Mouse (Mus musculus) megakaryocyte-erythroid progenitor cell, adult 5-6 weeks (primary cell): ENCODE data around the gene Fam19a1. TPM values are rescaled to one million over a fixed set of nuclear protein-coding genes. Genes with fewer than 3 reads are reported as not detected.

ENCODE experiments used
- ATAC-seq: replicated peaks from 2 replicates; pipeline ENCODE4 v1.8.0; 2016; ENCODE audit warnings: mild to moderate bottlenecking, inconsistent platforms; ENCODE audit not compliant: severe bottlenecking, poor library complexity, low FRiP score, low TSS enrichment
- total RNA-seq, 2 experiments: library from RNA; stranded (forward) in 1 of 2; stranded (reverse) in 1 of 2; fragments of 200-1000, 215-1000 nt in 1 of 2; fragments of >200 nt in 1 of 2; fragmentation: Nextera tagmentation in 1 of 2; gene quantifications; 2 replicates each; pipeline ENCODE4 v1.2.3; 2014 to 2017

Gene Fam19a1
- total RNA-seq, 2 experiments from 2014 or later: not detected

DNA sequence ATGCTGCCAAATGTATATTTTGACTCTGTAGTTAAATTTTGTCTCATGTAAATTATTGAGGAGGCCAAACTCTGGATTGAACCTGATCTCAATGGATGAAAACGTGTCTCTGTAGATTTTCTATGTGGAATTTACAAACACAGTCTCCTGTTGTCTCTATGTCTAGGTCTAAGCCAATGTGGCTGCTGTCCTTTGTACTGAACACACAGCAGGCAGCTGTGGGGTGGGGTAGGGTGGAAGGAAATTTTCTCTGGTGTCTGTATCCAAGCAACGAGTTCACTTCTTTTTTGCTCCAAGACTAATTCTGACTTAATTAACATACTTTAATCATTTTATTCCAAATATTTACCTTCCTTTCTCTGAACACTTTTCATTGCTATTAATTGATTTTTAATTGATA lies 307.6 kb downstream of the Fam19a1 start:
- no peak for ATAC-seq

DNA sequence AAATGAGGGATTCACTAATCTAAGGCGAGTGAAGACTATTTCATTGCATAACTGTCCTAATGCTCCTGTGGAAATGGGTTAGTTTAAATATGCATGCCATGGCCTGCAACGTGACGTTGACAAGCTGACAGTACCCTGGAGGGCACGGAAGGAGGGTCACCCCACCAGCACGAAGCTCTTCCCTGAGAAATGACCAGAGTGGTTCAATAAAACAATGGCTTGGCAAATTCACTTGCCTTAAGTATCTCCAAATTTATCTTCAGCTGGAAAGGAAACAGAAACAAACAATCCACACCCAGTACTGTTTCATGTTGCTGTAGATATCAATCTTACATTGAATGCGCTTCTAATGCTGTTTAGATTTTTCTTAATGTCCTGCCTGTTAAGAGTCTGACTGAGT lies 316.4 kb downstream of the Fam19a1 start:
- no peak for ATAC-seq

DNA sequence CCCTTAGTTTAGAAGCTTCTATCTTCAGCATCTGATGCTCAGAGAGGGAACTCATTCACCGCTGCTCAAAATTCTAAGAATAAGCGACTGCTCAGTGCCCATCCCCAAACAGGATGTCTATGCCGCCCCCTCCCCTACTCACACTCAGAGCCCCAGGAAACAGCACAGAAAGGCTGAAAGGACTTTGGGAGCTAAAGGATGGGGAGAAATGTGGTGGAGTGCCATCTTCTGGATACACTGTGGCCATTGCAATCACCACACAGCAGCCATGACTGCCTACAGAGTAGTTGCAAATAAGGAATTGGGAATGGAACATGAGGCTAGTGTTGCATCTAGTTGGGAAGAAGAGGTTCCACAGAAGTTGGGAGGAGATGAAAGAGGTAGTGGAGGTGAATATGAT lies 319.4 kb downstream of the Fam19a1 start:
- no peak for ATAC-seq

DNA sequence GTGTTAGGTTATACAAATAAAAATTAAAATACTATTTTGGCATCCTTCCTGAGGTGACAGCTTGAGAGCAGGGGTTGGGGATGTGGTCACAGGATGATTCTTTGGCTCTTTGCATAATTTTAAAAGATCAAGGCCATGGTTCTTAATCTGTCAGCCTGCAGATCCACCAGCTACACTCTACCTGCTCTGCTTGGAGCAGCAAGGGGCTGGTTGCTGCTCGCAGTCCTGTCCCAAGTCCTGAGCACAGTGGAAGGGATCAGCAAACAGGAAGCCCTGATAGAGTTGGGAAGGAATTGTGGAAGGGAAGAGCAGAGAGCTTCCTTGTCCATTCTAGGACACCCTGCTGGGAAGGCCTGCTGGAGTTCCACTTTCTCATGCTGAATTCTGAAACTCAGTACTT lies 320.9 kb downstream of the Fam19a1 start:
- ATAC-seq: no peak

DNA sequence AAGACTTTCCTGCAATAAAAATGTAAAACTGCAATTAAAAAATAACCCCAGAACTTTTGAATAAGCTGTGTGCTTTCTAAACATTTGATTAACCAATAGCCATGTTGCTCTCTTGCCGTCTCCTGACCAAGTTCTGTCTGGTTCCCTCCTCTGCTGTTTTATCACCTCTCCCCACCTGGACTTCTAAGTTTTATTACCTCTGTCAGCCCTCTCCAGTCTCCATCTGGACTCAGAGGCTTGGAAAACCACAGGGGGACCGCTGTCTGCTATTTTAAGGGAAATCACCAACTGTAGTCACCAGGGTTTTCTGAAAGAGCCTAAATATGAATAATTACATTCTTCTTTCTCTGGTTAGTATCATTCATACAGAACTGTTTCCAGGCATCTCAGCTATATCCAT lies 322.6 kb downstream of the Fam19a1 start:
- no peak for ATAC-seq

DNA sequence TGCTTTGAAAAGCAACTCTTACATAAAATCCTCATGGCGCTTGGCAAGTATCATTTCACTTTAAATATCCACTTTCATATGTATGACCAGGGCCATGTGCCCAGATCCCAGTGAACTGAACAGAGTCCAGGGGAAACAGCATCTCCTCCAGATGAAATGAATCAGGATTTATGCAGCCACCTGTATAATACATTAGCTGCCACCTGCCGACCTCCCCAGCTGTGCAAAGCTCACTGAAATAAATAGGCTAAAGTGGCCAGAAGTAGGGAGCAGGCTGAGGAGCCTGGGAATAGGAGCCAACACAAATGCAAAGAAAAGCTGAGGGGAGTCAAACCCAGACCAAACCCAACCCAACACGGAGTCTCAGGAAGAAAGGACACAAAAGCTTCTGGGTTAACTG lies 324.9 kb downstream of the Fam19a1 start:
- no peak for ATAC-seq

DNA sequence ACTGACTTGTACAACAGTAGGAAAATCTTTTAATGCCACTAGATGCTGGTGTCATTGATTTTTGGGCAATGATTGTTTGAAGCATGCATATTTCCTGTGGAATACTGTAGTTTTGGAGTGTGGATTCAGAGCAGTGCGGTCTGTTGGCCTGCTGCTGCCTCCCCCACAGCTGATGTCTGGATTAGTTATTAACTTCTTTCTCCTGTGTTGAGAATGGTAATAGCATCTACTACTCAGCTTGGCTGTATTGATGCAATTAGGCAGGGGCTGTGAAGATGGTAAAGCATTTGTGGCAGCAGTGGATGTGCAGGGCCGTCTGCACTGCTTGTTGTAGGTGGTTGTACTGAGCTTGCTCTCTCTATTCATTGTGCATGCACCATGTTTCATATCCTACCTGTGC lies 326.5 kb downstream of the Fam19a1 start:
- no peak for ATAC-seq

DNA sequence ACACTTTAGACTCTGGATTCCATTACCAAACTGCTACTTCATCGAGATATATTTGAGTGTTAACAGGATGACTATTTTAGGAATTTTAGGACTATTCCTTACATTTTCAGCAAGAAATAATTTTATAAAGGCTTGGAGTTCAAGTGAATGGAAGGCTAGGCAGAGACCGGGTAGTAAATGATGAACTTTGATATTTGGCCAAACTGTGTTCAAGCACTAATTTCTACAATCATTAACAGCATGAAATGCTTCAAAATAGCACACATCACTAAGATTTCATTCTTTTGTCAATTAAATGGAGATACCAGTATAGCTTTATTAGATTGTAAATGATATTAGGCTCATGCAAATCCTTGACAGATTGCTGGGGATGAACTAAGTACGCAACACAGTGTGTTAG lies 329.0 kb downstream of the Fam19a1 start:
- no peak for ATAC-seq

DNA sequence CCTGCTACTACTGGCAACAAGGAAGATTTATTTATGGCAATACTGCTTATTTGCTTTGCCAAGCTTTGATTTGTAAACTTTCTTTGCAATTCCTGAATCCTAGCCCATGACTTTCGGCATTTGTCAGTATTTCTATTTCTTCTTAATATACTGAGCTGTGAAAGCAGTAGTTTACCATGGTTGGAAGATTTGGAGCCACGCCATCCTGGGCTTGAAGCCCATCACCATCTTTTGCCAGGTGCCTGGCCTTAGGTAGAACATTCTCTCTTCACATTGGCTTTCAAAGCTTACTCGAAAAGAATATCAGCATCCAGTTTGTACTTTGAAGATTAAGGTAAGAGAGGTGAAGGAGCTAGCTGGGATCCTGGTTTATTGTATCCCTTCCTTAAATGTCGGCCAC lies 334.5 kb downstream of the Fam19a1 start:
- no peak for ATAC-seq

DNA sequence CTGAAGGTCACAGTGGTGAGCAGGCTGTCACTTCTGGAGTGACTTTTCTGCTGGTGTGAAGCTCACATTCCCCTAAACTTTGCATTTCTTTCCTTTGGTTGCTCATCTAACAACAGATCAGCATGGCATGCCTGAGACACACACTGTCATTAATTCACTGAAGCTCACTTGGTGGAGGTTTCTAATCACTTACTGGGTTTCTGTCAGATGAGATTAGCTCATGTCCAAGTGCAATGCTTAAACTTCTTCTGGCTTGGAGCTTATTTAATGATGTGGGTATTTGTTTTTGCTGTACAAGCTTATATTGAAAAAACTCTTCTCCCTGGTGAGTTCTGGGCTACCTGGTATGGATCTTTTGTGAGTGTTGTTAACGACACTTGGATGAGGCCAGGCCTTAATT lies 343.3 kb downstream of the Fam19a1 start:
- ATAC-seq: no peak

DNA sequence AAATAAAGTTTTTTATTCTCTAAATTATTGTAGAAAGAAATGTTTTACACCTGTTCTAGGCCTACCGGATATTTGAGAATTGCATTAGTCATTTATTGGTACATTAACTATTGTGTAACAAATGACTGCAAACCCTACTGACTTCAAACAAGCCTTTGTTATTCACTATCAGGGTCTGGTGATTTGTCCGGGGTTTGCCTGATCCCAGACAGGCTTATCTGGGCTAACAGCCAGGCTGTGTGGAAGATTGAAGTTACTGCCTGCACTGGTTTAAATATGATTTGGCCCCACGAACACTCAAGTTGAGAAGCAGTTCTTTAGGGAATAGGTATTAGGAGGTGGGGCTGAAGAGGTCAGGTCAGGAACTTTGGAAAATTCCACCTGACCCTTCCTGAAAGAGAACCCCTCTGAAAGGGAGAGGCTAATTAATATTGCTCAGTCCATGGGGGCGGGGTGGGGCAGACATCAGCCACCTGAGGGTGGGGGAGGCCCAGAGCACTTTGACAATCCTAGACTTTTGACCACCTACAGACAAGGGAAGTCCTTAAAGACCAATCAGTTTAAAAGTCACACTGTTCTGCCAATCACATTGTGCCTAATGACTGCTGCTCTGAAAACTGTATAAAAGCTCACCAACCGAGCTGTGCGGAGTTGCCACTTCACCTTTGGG lies 344.8 kb downstream of the Fam19a1 start:
- no peak for ATAC-seq

DNA sequence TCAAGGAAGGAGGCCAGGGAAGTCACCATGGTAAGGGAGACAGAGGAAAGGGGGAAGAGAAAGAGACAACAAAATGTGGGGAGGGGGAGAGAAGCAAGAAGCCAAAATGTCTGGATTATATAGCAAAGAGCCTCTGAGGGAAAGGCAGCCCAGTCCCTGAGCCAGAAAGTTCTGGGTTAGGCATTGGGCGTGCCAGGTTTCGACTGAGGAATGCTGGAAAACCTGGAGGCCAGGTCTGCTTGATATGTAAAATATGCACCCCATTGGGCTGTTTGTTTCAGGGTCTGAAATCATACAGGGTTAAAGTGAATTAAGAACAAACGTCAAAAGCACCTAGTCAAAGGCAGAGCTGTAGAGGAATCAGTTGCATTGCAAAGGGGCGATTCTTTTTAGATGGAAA lies 346.1 kb downstream of the Fam19a1 start:
- no peak for ATAC-seq

DNA sequence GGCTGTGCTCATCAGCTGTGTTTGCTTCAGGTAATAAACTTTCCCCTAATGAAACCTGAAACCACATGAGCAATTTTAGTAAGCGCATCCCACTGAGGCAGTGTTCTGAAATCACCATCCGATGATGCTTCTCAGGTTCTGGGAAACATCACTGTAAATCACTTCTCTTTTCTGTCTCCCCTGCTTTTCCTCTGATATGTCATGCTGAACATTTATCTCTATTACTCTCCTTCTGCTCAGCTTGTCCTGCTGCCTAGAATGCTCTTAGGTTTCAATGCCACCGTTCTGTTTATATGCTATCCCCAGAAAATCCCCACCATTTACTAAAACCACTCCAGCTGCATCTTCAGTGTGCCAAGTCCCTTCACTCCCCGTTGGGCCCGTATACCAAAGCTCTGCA lies 386.5 kb downstream of the Fam19a1 start:
- no peak for ATAC-seq

DNA sequence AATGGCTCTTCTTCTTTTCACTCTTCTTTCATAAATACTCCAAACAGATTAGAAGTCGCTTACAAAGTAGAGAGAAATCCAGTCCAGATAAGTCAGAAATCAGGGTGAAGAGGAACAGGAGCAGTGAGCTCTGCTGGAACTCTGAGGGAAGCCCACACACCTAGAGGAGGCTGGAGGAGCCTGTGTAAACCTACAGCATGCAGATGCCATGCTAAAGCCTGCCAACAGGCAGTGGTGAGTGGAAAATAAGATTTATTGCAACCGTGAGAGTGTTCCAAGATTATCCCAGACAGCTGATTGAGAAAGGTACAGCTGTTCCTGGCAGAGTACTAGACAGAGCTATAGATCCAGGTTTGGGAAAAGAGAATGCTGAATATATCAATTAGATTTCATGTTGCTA lies 428.6 kb downstream of the Fam19a1 start:
- no peak for ATAC-seq

DNA sequence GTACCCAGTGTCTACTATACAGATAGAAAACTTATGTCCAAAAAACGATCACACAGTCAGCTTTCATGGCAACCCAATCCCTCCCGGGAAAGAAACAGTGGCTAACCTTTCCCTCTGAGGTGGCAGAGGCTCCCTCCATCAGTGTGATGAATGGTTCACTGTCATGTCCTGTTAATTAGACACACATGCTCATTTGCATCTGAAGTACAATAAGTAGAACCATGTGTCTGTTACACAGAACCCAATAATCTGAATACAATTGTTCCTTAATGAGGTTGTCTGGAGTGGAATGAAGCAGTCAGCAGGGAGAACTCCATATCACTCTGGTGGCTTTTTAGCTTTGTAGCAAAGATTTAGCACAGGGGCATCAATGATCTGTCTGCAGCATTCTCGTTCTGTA lies 431.9 kb downstream of the Fam19a1 start:
- ATAC-seq: no peak

DNA sequence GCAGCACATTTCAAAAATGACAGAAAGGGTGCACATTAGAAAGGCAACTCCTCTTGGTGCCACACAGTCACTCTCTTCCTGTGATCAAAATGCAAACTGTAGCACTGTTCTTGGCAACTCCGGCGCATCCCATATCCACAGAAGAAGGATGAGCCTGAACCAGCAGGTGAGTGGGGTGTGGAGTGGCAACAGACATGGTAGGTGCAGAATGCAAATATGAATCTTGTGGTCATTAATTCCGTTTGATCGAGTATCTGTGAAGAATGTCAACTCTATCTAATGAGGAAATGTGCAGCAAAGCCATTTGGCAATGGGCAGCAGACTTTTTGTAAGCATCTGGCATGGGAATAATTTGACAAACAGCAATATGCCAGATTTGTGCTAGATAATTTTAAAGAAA lies 437.5 kb downstream of the Fam19a1 start:
- no peak for ATAC-seq

DNA sequence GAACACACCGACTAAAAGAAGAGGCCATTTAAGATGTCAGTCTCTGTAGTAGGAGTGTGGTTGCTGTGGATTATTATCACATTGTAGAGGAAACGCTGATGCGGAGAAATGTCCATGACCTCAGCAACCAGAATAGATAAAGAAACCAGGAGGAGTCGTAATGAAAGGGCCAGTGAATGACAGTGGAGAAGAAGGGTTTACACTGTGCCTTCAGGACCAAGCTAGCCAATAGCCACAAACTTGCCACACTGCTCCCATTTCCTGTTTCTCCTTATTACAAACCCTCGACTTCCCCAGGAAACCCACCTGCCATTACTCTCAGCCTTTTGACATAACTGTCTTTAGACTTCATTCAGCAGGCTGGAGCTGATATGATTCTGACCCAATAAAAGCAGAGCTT lies 465.7 kb downstream of the Fam19a1 start:
- ATAC-seq: no peak

DNA sequence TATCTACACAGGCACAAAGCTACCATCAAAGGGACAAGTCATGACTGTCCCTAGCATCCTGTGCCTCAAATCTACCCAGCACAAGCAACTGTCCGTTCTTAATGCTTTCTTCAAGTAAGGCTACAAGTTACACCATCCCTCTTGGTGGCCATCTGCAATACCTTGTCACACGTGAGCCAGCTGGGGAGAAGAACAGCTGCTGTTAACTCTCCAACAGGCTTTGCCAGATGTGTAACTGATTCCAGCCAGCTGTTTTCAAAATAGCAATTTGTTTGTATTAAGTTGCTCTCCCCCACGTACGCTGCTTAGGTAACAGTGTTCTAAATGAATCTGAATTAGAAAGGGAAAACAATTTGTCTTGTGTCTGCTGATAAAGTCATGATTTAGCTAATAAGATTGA lies 467.8 kb downstream of the Fam19a1 start:
- ATAC-seq: no peak

DNA sequence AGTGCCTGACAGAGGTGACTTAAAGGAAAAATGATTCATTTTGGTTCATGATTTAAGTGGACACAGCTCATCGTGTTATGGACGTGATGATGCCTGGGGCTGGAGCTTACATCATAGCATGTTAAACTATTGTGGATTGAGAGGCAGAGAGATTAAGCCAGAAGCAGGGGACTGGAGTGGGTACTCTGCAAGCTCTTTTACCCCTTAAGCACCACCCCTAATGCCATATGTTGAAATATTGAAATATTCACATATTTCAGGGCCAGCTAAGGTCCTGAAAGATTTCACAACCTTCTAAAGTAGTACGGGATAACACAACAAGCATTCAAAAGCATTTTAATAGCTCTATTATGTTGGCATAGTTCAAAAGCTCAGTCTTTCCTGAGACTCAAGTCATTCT lies 468.2 kb downstream of the Fam19a1 start:
- ATAC-seq: no peak

DNA sequence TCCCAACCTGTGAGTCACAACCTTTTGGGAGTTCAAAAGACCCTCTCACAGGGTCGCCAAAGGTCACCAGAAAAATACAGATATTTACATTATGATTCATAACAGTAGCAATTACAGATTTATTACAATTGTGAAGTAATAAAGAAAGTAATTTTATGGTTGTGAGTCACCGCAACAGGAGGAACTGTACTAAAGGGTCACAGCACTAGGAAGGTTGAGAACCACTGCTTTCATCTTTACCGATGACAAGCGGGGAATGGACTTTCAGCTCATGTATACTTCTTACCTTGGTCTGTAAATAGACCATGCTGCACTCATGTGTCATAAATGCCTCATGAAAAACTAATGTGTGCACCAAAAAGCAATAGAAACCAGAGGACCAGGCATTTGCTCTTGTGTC lies 474.5 kb downstream of the Fam19a1 start:
- ATAC-seq: no peak

DNA sequence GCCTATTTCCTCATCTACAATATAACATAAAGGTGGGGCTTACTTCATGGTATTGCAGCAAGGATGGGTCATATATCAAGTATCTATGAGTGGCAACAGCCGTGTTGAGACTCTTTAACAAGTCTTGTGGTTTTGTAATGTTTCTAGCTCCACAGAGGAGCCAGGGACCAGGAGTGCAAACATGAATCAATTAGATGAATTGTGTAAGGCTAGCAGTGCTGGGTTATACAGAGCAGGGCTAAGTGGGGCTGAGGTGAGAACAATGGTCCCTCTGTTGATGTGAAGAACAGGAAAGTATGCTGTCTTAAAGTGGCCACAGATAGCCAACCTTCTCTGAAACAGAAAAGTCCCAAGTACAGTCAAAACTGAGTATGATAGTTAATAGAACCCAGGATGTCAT lies 480.1 kb downstream of the Fam19a1 start:
- no peak for ATAC-seq

DNA sequence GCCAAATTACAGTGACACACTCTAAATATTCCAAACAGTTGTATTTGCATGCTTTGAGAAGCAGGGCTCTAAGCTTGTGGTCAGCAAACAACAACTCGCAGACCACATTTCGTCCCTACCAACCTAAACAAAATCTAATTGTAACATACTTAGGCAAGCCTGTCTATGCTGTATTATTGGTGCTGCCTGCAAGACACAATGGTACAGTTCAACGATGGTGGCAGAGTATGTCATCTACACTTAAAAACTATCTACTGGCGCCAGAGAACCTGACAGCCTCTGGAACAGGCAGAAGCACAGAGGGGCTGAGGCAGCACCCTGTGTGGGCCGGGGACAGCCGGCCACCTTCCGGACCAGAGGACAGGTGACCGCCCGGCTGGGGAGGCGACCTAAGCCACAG lies 482.2 kb downstream of the Fam19a1 start:
- no peak for ATAC-seq
